Mouse (Mus musculus) hindbrain, embryonic 16.5 days (tissue): Measurements from ENCODE around the gene Il12rb1. TPM values are rescaled to one million over a fixed set of nuclear protein-coding genes. Genes with fewer than 3 reads are reported as not detected.

Experiments used
- ATAC-seq: fragments of 200-750 bp; cut with Nextera tagmentation; 2 replicates; pipeline ENCODE4 v1.8.0; 2017; ENCODE audit warnings: moderate TSS enrichment, moderate library complexity
- H3K27ac ChIP-seq: fragments of 300-500 bp; sonication (generic); 2 replicates; pipeline ENCODE4 v1.5.1; 2014; ENCODE audit warnings: low read depth, mild to moderate bottlenecking, control low read depth, low read length, moderate library complexity
- H3K27me3 ChIP-seq: fragments of 300-500 bp; sonication (generic); replicated peaks from 2 replicates; pipeline ENCODE4 v1.6.1; 2014; ENCODE audit warnings: low read length; ENCODE audit not compliant: control insufficient read depth, insufficient read depth
- H3K36me3 ChIP-seq: fragments of 300-500 bp; sonication (generic); 2 replicates; pipeline ENCODE4 v1.6.1; 2014; ENCODE audit warnings: mild to moderate bottlenecking, low read length, moderate library complexity, mixed read lengths; ENCODE audit not compliant: control insufficient read depth, insufficient read depth
- H3K4me1 ChIP-seq: fragments of 300-500 bp; sonication (generic); 2 replicates; pipeline ENCODE4 v1.6.1; 2014; ENCODE audit warnings: low read depth, low read length; ENCODE audit not compliant: control insufficient read depth, insufficient read depth
- H3K4me2 ChIP-seq: fragments of 300-500 bp; sonication (generic); 2 replicates; pipeline ENCODE4 v1.6.1; 2014; ENCODE audit warnings: mild to moderate bottlenecking, low read length, control low read depth, moderate library complexity
- H3K4me3 ChIP-seq: fragments of 300-500 bp; sonication (generic); 2 replicates; pipeline ENCODE4 v1.5.1; 2014; ENCODE audit warnings: mild to moderate bottlenecking, low read length, control low read depth, moderate library complexity
- H3K9ac ChIP-seq: fragments of 300-500 bp; sonication (generic); 2 replicates; pipeline ENCODE4 v1.6.1; 2014; ENCODE audit warnings: low read depth, mild to moderate bottlenecking, control low read depth, low read length, moderate library complexity
- H3K9me3 ChIP-seq: fragments of 300-500 bp; sonication (generic); 2 replicates; pipeline ENCODE4 v1.6.1; 2014; ENCODE audit warnings: mild to moderate bottlenecking, low read length, moderate library complexity; ENCODE audit not compliant: control insufficient read depth
- WGBS: fragments of 180-500 bp; shearing (Covaris S2); extraction: QIAGEN DNeasy Blood & Tissue Kit; methylation state at CpG from one replicate; pipeline ENCODE4 v1.1.7; 2014; 5-methylcytosine and 5-hydroxymethylcytosine counted together
- polyA plus RNA-seq: library from polyadenylated mRNA; unstranded; fragments of >200 nt; fragmentation: Nextera tagmentation; extraction: Ambion mirVana; gene quantifications from 2 replicates; pipeline ENCODE4 v1.2.1, GENCODE M21; 2015

The Il12rb1 gene
- polyA plus RNA-seq, 1 experiment from 2014 or later, result 0.14 TPM

- H3K27ac ChIP-seq, result no peak overlapping the region
- 88% methylated on average over 2 of the region's 2 CpGs for WGBS
- peaks cover 35% of the 10 kb centered on the region for H3K4me1 ChIP-seq
Measured at GRCm38 (mm10) chr8:70794215-70794614, 14.0 kb upstream of the Il12rb1 start.

GRCm38 (mm10) chr8:70795370-70795769 is 12.9 kb upstream of the Il12rb1 start:
- ATAC-seq, result no peak
- Histone ChIP-seq H3K27ac (no peak overlapping the region), H3K4me3 (no peak overlapping the region), H3K36me3 (no peaks in the 10 kb centered on the region), H3K4me1 (peaks cover 35% of the 10 kb centered on the region), H3K9ac (no peak overlapping the region), H3K27me3 (peaks cover 10% of the 10 kb centered on the region), H3K4me2 (no peak overlapping the region), H3K9me3 (no peaks in the 10 kb centered on the region)
- 95% methylated on average over 2 of the region's 2 CpGs for WGBS

More at GRCm38 (mm10) chr8:70794215-70794614, 14.0 kb upstream of the Il12rb1 start:
- Histone ChIP-seq H3K4me2 (no peak overlapping the region), H3K4me3 (no peak overlapping the region), H3K9me3 (no peaks in the 10 kb centered on the region), H3K36me3 (no peaks in the 10 kb centered on the region), H3K9ac (no peak overlapping the region), H3K27me3 (peaks cover 3% of the 10 kb centered on the region)
- no peak for ATAC-seq

GRCm38 (mm10) chr8:70796403-70797080 is 11.7 kb upstream of the Il12rb1 start:
- Histone ChIP-seq H3K4me2 (peak overlapping the region; percentile 77), H3K4me1 (peaks cover 24% of the 10 kb centered on the region), H3K9ac (peak overlapping the region; percentile 84), H3K27ac (peak overlapping the region; percentile 70), H3K27me3 (peaks cover 10% of the 10 kb centered on the region), H3K9me3 (no peaks in the 10 kb centered on the region), H3K4me3 (peak overlapping the region; percentile 63), H3K36me3 (no peaks in the 10 kb centered on the region)
- WGBS, result 2% methylated on average over 47 of the region's 54 CpGs
- ATAC-seq, result 0 out of 2 replicates have a peak, but pooled peaks have one; percentile 1

- H3K4me2 ChIP-seq, result peak overlapping the region; percentile 77
- peak overlapping the region; percentile 84 for H3K9ac ChIP-seq
- ATAC-seq, result peak; percentile 88
- peaks cover 23% of the 10 kb centered on the region for H3K4me1 ChIP-seq
- no peaks in the 10 kb centered on the region for H3K36me3 ChIP-seq
- peak overlapping the region; percentile 70 for H3K27ac ChIP-seq
- H3K27me3 ChIP-seq, result peaks cover 13% of the 10 kb centered on the region
- H3K4me3 ChIP-seq, result peak overlapping the region; percentile 63
- whole genome bisulfite sequencing, result under 1% methylated on average over 56 of the region's 57 CpGs
- H3K9me3 ChIP-seq, result no peaks in the 10 kb centered on the region
Measured at GRCm38 (mm10) chr8:70797081-70798070, 10.9 kb upstream of the Il12rb1 start.

- peaks cover 15% of the 10 kb centered on the region for H3K4me1 ChIP-seq
- 10% methylated on average over 15 of the region's 15 CpGs for WGBS
- H3K4me3 ChIP-seq, result peak overlapping the region; percentile 63
- peaks cover 18% of the 10 kb centered on the region for H3K27me3 ChIP-seq
- no peak for ATAC-seq
- no peaks in the 10 kb centered on the region for H3K9me3 ChIP-seq
- H3K36me3 ChIP-seq, result no peaks in the 10 kb centered on the region
- peak overlapping the region; percentile 84; the same call in 1 of the 2 replicates for H3K9ac ChIP-seq
- peak overlapping the region; percentile 77 for H3K4me2 ChIP-seq
- H3K27ac ChIP-seq, result no peak overlapping the region
Measured at GRCm38 (mm10) chr8:70798281-70798680, 10.0 kb upstream of the Il12rb1 start.

- Histone ChIP-seq H3K4me3 (no peak overlapping the region), H3K9me3 (no peaks in the 10 kb centered on the region; the same call in 1 of the 2 replicates), H3K27ac (no peak overlapping the region), H3K27me3 (peaks cover 32% of the 10 kb centered on the region), H3K36me3 (no peaks in the 10 kb centered on the region), H3K9ac (no peak overlapping the region; the same call in 1 of the 2 replicates), H3K4me2 (no peak overlapping the region), H3K4me1 (peaks cover 26% of the 10 kb centered on the region)
- 43% methylated on average over 10 of the region's 10 CpGs for WGBS
- ATAC-seq, result no peak
Measured at GRCm38 (mm10) chr8:70800648-70801047, 7.6 kb upstream of the Il12rb1 start.

- Histone ChIP-seq H3K4me1 (peaks cover 25% of the 10 kb centered on the region), H3K4me3 (no peak overlapping the region), H3K9me3 (no peaks in the 10 kb centered on the region; the same call in 1 of the 2 replicates), H3K27me3 (peaks cover 34% of the 10 kb centered on the region), H3K36me3 (no peaks in the 10 kb centered on the region), H3K4me2 (no peak overlapping the region), H3K27ac (no peak overlapping the region), H3K9ac (no peak overlapping the region)
- 29% methylated on average over 13 of the region's 15 CpGs for WGBS
- no peak for ATAC-seq
Measured at GRCm38 (mm10) chr8:70801156-70801555, 7.1 kb upstream of the Il12rb1 start.

GRCm38 (mm10) chr8:70801830-70802229 is 6.4 kb upstream of the Il12rb1 start:
- Histone ChIP-seq H3K9ac (no peak overlapping the region), H3K27me3 (peaks cover 34% of the 10 kb centered on the region), H3K4me3 (no peak overlapping the region), H3K4me1 (peaks cover 20% of the 10 kb centered on the region), H3K36me3 (no peaks in the 10 kb centered on the region), H3K9me3 (no peaks in the 10 kb centered on the region; the same call in 1 of the 2 replicates), H3K4me2 (no peak overlapping the region), H3K27ac (no peak overlapping the region)
- 85% methylated on average over 1 of the region's 1 CpGs for WGBS
- ATAC-seq, result no peak
